ENCODE assay signal across 11 mouse cellular contexts in genomic region chr9:58305686-58306085, GRCm38 (mm10). TPM values are rescaled to one million over a fixed set of nuclear protein-coding genes. Genes with fewer than 3 reads are reported as not detected.
DNase-seq lines count a peak whose midpoint lies in the region; ATAC-seq lines count a peak whose summit lies in the region.
"Had no signal": no experiment of that assay in that cellular context is flagged by ENCODE, and none has a peak within 500 bp of the region (broad histone marks: within the 10 kb centered on the region; RNA-seq: fewer than 3 reads in every experiment).

No protein-coding gene starts in this region.

- 17% methylated on average over 6 of the region's 6 CpGs for WGBS in kidney, embryonic 14.5 days
- WGBS in embryonic facial prominence, embryonic 10.5 days: 12% methylated on average over 6 of the region's 6 CpGs
- 4% methylated on average over 6 of the region's 6 CpGs for WGBS in limb, embryonic 13.5 days

- no peaks in the 10 kb centered on the region for H3K36me3 ChIP-seq in kidney, embryonic 14.5 days (ENCODE audit: control insufficient read depth, insufficient read depth, low read length)
- no peaks in the 10 kb centered on the region for H3K36me3 ChIP-seq in embryonic facial prominence, embryonic 10.5 days (replicated peaks)
- peaks cover 15% of the 10 kb centered on the region for H3K36me3 ChIP-seq in limb, embryonic 13.5 days

- no peak overlapping the region for H3K4me3 ChIP-seq in kidney, embryonic 14.5 days (ENCODE audit: low read length)
- no peak overlapping the region for H3K4me3 ChIP-seq in embryonic facial prominence, embryonic 10.5 days
- H3K4me3 ChIP-seq in limb, embryonic 13.5 days: no peak overlapping the region

- no peak overlapping the region for H3K4me2 ChIP-seq in kidney, embryonic 14.5 days (replicated peaks; ENCODE audit: low read depth, low read length)
- peak overlapping the region; percentile 17; the same call in 1 of the 2 replicates for H3K4me2 ChIP-seq in limb, embryonic 13.5 days (replicated peaks)

- H3K9me3 ChIP-seq in kidney, embryonic 14.5 days (ENCODE audit: control insufficient read depth, low read length): no peaks in the 10 kb centered on the region
- H3K9me3 ChIP-seq in embryonic facial prominence, embryonic 10.5 days: no peaks in the 10 kb centered on the region
- no peaks in the 10 kb centered on the region; the same call in 1 of the 2 replicates for H3K9me3 ChIP-seq in limb, embryonic 13.5 days

- no peak overlapping the region for H3K9ac ChIP-seq in kidney, embryonic 14.5 days (ENCODE audit: low read depth, low read length)
- peak overlapping the region; percentile 19; the same call in 1 of the 2 replicates for H3K9ac ChIP-seq in limb, embryonic 13.5 days

- H3K27me3 ChIP-seq in kidney, embryonic 14.5 days (ENCODE audit: control insufficient read depth, insufficient read depth, low read length): no peaks in the 10 kb centered on the region
- peaks cover 11% of the 10 kb centered on the region for H3K27me3 ChIP-seq in embryonic facial prominence, embryonic 10.5 days (replicated peaks; ENCODE audit: low read depth, poor library complexity, severe bottlenecking)
- H3K27me3 ChIP-seq in limb, embryonic 13.5 days: no peaks in the 10 kb centered on the region

- H3K27ac ChIP-seq in kidney, embryonic 14.5 days (ENCODE audit: low read depth, low read length): peak overlapping the region; percentile 3; the same call in 1 of the 2 replicates
- peak overlapping the region; percentile 69 for H3K27ac ChIP-seq in embryonic facial prominence, embryonic 10.5 days (replicated peaks)
- peak overlapping the region; percentile 59; the same call in 1 of the 2 replicates for H3K27ac ChIP-seq in limb, embryonic 13.5 days

- no peak for DNase-seq in kidney, adult 18-20 months
- peak; percentile 81 for DNase-seq in embryonic facial prominence, embryonic 10.5 days (ENCODE audit: low spot score)
- DNase-seq in forelimb bud, embryonic 11.5 days (ENCODE audit: low read depth, low spot score): peak; percentile 62
- no peak for DNase-seq in neural tube, embryonic 10.5 days (ENCODE audit: extremely low spot score, low spot score)
- DNase-seq in frontal cortex, adult 2 months (ENCODE audit: extremely low spot score in 1 of 2, low spot score in 1 of 2): no peak

- peak; percentile 58; the same call in 1 of the 2 replicates for ATAC-seq in kidney, embryonic 14.5 days (ENCODE audit: low FRiP score, low TSS enrichment)
- no peak for ATAC-seq in limb, embryonic 13.5 days (ENCODE audit: low FRiP score, low read depth)
- no peak for ATAC-seq in erythroblast, adult 5-6 weeks (replicated peaks; ENCODE audit: low FRiP score, poor library complexity, severe bottlenecking)
- ATAC-seq: hindbrain, embryonic 16.5 days had no signal

- peaks cover 45% of the 10 kb centered on the region for H3K4me1 ChIP-seq in kidney, embryonic 14.5 days (ENCODE audit: control insufficient read depth, insufficient read depth, low read length)
- peaks cover 73% of the 10 kb centered on the region for H3K4me1 ChIP-seq in embryonic facial prominence, embryonic 10.5 days
- peaks cover 76% of the 10 kb centered on the region for H3K4me1 ChIP-seq in limb, embryonic 13.5 days

RNA-seq across cellular contexts. Expression of gene Loxl1, which starts 7.3 kb away (rescaled TPM):
- polyA plus RNA-seq in kidney, embryonic 14.5 days (2014; fragmentation: Nextera tagmentation; extraction: Ambion mirVana): 26.0 and 27.0 TPM in 2 replicates
- 7.0 and 11.9 TPM in 2 replicates for polyA plus RNA-seq in embryonic facial prominence, embryonic 10.5 days (2016; fragmentation: Nextera tagmentation; extraction: Ambion mirVana)
- polyA plus RNA-seq in limb, embryonic 13.5 days (2015; fragmentation: Nextera tagmentation; extraction: Ambion mirVana): 51.3 and 52.2 TPM in 2 replicates
- total RNA-seq in erythroblast, adult 5-6 weeks (2015; ENCODE audit: low replicate concordance): not detected in 2 replicates
- 0.17 TPM in 1 of 2 replicates, not detected in the other for total RNA-seq in erythroblast, adult 5-6 weeks (2017; ENCODE audit: low replicate concordance)
- polyA plus RNA-seq in frontal cortex, adult 2 months (2012; rRNA removed): 4.9 and 5.3 TPM in 2 replicates
- total RNA-seq: MEL; monocyte, adult 5-6 weeks had no signal

RNA-seq across cellular contexts. Expression of gene Stoml1, which starts 52.7 kb away (rescaled TPM):
- 22.3 and 29.8 TPM in 2 replicates for polyA plus RNA-seq in kidney, embryonic 14.5 days (2014; fragmentation: Nextera tagmentation; extraction: Ambion mirVana)
- polyA plus RNA-seq in embryonic facial prominence, embryonic 10.5 days (2016; fragmentation: Nextera tagmentation; extraction: Ambion mirVana): 28.4 and 30.2 TPM in 2 replicates
- polyA plus RNA-seq in limb, embryonic 13.5 days (2015; fragmentation: Nextera tagmentation; extraction: Ambion mirVana): 44.2 and 45.6 TPM in 2 replicates
- 1.2 and 8.6 TPM in 2 replicates for total RNA-seq in erythroblast, adult 5-6 weeks (2015; ENCODE audit: low replicate concordance)
- 2.1 and 2.3 TPM in 2 replicates for total RNA-seq in erythroblast, adult 5-6 weeks (2017; ENCODE audit: low replicate concordance)
- 99.9 and 102 TPM in 2 replicates for polyA plus RNA-seq in frontal cortex, adult 2 months (2012; rRNA removed)

RNA-seq across cellular contexts. Expression of gene Pml, which starts 56.1 kb away (rescaled TPM):
- 13.5 and 25.0 TPM in 2 replicates for polyA plus RNA-seq in kidney, embryonic 14.5 days (2014; fragmentation: Nextera tagmentation; extraction: Ambion mirVana)
- polyA plus RNA-seq in embryonic facial prominence, embryonic 10.5 days (2016; fragmentation: Nextera tagmentation; extraction: Ambion mirVana): 17.2 and 17.6 TPM in 2 replicates
- 15.3 and 18.2 TPM in 2 replicates for polyA plus RNA-seq in limb, embryonic 13.5 days (2015; fragmentation: Nextera tagmentation; extraction: Ambion mirVana)
- total RNA-seq in erythroblast, adult 5-6 weeks (2015; ENCODE audit: low replicate concordance): 43.0 and 50.8 TPM in 2 replicates
- total RNA-seq in erythroblast, adult 5-6 weeks (2017; ENCODE audit: low replicate concordance): 51.6 and 69.0 TPM in 2 replicates
- polyA plus RNA-seq in frontal cortex, adult 2 months (2012; rRNA removed): 9.5 and 10.0 TPM in 2 replicates

Comparison
In these comparisons a context has a peak if more than half of its experiments do, and no peak if none do; other contexts are left out.
1. H3K27ac ChIP-seq: peak in every context shown above with its lines; median percentile 69 in embryonic facial prominence, embryonic 10.5 days; 59 in limb, embryonic 13.5 days; 3 in kidney, embryonic 14.5 days.
2. DNase-seq: peak in embryonic facial prominence, embryonic 10.5 days (single experiment) and forelimb bud, embryonic 11.5 days (single experiment); none in kidney, adult 18-20 months (single experiment), neural tube, embryonic 10.5 days (single experiment) and frontal cortex, adult 2 months (0 of 2).